Mouse (Mus musculus) C2C12 (cell line): Measurements from ENCODE around the gene Gch1. TPM values are rescaled to one million over a fixed set of nuclear protein-coding genes. Genes with fewer than 3 reads are reported as not detected.
A peak's percentile ranks its signal among the peaks of the same experiment; 100 is the strongest.

ENCODE experiments used
- H3K27me3 ChIP-seq: one replicate; pipeline ENCODE4 v1.6.1; 2011; ENCODE audit not compliant: control insufficient read depth, insufficient read depth, insufficient read length
- H3K36me3 ChIP-seq: one replicate; pipeline ENCODE4 v1.6.1; 2011; ENCODE audit not compliant: control insufficient read depth, insufficient read depth
- H3K4me3 ChIP-seq: one replicate; pipeline ENCODE4 v1.5.1; 2011; ENCODE audit warnings: mild to moderate bottlenecking, control low read depth; ENCODE audit not compliant: poor library complexity, insufficient read depth, severe bottlenecking
- H3K79me2 ChIP-seq: one replicate; pipeline ENCODE4 v1.6.1; 2011; ENCODE audit not compliant: control insufficient read depth, insufficient read depth
- H3K79me3 ChIP-seq: one replicate; pipeline ENCODE4 v1.6.1; 2011; ENCODE audit warnings: low read depth, control low read depth
- H3ac ChIP-seq: one replicate; pipeline ENCODE3; 2011; ENCODE audit warnings: low read depth; ENCODE audit not compliant: control insufficient read depth, insufficient read length
- CEBPB ChIP-seq: IDR thresholded peaks from one replicate; pipeline ENCODE4 v1.6.1; 2011; ENCODE audit warnings: low read depth, mild to moderate bottlenecking, control low read depth, moderate library complexity
- CTCF ChIP-seq: IDR thresholded peaks from one replicate; pipeline ENCODE4 v1.5.1; 2011; ENCODE audit not compliant: control insufficient read depth, insufficient read depth, insufficient read length
- FOSL1 ChIP-seq: IDR thresholded peaks from one replicate; pipeline ENCODE4 v1.8.0; 2011; ENCODE audit warnings: mild to moderate bottlenecking, low read length; ENCODE audit not compliant: poor library complexity, insufficient read depth, severe bottlenecking
- MAX ChIP-seq: IDR thresholded peaks from one replicate; pipeline ENCODE4 v1.6.1; 2011; ENCODE audit warnings: mild to moderate bottlenecking, control low read depth
- MYOD1 ChIP-seq: IDR thresholded peaks from one replicate; pipeline ENCODE4 v1.6.1; 2011; ENCODE audit warnings: low read depth; ENCODE audit not compliant: control insufficient read depth, insufficient read length
- MYOG ChIP-seq: IDR thresholded peaks from one replicate; pipeline ENCODE4 v1.6.1; 2011; ENCODE audit not compliant: control insufficient read depth, insufficient read length; ENCODE audit errors: extremely low read depth
- USF1 ChIP-seq: IDR thresholded peaks from one replicate; pipeline ENCODE4 v1.6.1; 2011; ENCODE audit warnings: low read depth, mild to moderate bottlenecking, control low read depth, moderate library complexity
- polyA plus RNA-seq: library from polyadenylated mRNA; unstranded; fragments of >200 nt; fragmentation: generic; extraction: Trizol; gene quantifications from one replicate; pipeline ENCODE4 v1.2.1, GENCODE M21; 2012; ENCODE audit warnings: missing spikeins

Gene Gch1
- polyA plus RNA-seq, 1 experiment, result 9.6 TPM

DNA sequence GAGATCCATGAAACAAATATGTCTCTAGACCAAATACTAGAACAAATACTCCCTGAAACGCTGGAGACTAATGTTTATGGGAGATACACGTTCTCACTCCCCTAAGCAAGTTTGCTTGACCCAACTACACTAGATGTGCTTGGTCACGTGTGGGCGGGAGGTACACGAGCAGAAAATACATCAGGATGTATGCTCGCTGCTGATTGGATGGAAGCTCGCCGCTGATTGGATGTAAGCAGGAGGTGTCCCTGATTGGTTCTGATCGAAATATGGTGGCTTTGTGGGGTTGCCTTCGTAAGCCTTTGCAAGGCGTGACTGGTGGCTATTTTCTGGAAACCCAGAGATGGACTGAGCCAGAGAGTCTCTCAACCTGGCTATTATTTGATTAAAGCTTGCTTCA lies 32.4 kb upstream of the Gch1 start:
- no peaks in the 10 kb centered on the region for H3K36me3 ChIP-seq
- H3K4me3 ChIP-seq, result no peak overlapping the region
- TF ChIP-seq FOSL1 (no peak), CEBPB (no peak), CTCF (no peak), MYOG (no peak), MYOD1 (no peak), USF1 (no peak), MAX (no peak)
- no peaks in the 10 kb centered on the region for H3K27me3 ChIP-seq
- no peak overlapping the region for H3ac ChIP-seq
- no peaks in the 10 kb centered on the region for H3K79me2 ChIP-seq
- H3K79me3 ChIP-seq, result no peaks in the 10 kb centered on the region

GRCm38 (mm10) chr14:47220231-47221025 lies 31.2 kb upstream of the Gch1 start:
- Histone ChIP-seq H3K36me3 (no peaks in the 10 kb centered on the region), H3K4me3 (no peak overlapping the region), H3K79me2 (no peaks in the 10 kb centered on the region), H3ac (no peak overlapping the region), H3K79me3 (no peaks in the 10 kb centered on the region), H3K27me3 (no peaks in the 10 kb centered on the region)
- TF ChIP-seq CEBPB (no peak), USF1 (no peak), MAX (no peak), FOSL1 (no peak)

DNA sequence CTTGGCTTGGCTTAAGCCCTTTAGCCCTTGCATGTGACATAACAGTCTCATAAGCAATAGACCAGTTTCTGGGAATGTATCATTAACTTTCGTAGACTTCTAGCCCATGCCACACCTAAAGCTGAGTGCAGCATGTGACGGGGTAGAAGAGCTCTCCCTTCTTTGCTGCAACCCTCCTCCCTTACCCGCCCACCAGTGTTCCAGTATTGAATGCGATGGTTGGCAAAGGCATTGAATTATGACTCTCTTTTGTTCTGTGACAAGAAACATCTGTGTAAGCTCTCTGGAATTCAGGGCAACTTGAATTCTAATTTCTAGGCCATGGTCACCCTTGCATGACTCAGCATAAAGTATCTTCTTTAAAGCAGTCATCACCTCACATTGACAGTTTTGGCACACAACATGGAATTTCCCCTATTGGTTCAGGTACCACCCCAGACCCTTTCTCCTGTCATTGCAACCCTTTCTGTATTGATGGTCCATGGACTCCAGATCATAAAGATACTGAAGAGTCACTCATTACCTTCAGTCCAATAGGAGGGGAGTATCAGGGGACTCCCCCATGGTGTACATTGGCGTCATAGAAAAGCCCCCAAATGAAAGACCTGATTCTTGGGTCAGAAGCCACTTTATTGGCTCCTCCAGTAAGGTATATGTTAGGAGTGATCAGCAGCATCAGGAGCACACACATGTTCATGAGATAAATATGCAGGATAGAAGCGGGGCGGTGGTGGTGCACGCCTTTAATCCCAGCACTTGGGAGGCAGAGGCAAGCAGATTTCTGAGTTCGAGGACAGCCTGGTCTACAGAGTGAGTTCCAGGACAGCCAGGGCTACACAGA lies 29.8 kb upstream of the Gch1 start:
- Histone ChIP-seq H3K79me3 (no peaks in the 10 kb centered on the region), H3ac (no peak overlapping the region), H3K36me3 (no peaks in the 10 kb centered on the region), H3K79me2 (no peaks in the 10 kb centered on the region), H3K27me3 (no peaks in the 10 kb centered on the region), H3K4me3 (no peak overlapping the region)
- no peak for TF ChIP-seq FOSL1
- no peak for TF ChIP-seq MYOG
- peak; percentile 57 for TF ChIP-seq USF1

DNA sequence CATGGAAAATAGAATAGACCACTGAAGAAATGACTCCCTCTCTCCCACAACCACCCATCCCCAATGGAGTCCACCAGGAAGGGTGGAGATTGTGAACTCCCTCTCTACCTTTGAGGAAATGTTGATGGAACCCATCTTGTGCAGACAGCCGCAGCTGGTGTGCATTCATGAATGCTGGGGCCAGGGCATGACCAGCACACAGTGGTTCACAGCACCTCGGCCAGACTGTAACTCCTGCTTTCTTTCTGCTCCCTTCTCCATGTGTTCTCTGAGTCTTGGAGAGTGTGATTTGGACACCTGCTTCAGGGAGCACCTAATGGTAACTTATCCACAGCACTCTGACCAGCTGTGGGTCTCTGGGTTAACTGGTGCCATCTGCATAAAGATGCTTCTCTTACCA lies 27.3 kb upstream of the Gch1 start:
- Histone ChIP-seq H3K27me3 (no peaks in the 10 kb centered on the region), H3ac (no peak overlapping the region), H3K36me3 (no peaks in the 10 kb centered on the region), H3K79me2 (no peaks in the 10 kb centered on the region), H3K79me3 (no peaks in the 10 kb centered on the region), H3K4me3 (no peak overlapping the region)
- TF ChIP-seq MYOG, result no peak
- TF ChIP-seq CEBPB, result no peak
- TF ChIP-seq USF1, result no peak
- TF ChIP-seq MYOD1, result no peak
- TF ChIP-seq CTCF, result no peak
- no peak for TF ChIP-seq MAX
- no peak for TF ChIP-seq FOSL1

- Histone ChIP-seq H3K79me3 (no peaks in the 10 kb centered on the region), H3K36me3 (no peaks in the 10 kb centered on the region), H3K4me3 (no peak overlapping the region), H3ac (no peak overlapping the region), H3K79me2 (no peaks in the 10 kb centered on the region), H3K27me3 (no peaks in the 10 kb centered on the region)
- TF ChIP-seq MYOD1 (no peak), MAX (no peak), MYOG (no peak), CEBPB (no peak), USF1 (no peak), FOSL1 (no peak), CTCF (no peak)
Observed at GRCm38 (mm10) chr14:47214367-47214766, 25.2 kb upstream of the Gch1 start.
